Mouse (Mus musculus): ENCODE measurements around the gene Atp6v0b.
A peak's percentile ranks its signal among the peaks of the same experiment; 100 is the strongest.

Gene Atp6v0b

DNA sequence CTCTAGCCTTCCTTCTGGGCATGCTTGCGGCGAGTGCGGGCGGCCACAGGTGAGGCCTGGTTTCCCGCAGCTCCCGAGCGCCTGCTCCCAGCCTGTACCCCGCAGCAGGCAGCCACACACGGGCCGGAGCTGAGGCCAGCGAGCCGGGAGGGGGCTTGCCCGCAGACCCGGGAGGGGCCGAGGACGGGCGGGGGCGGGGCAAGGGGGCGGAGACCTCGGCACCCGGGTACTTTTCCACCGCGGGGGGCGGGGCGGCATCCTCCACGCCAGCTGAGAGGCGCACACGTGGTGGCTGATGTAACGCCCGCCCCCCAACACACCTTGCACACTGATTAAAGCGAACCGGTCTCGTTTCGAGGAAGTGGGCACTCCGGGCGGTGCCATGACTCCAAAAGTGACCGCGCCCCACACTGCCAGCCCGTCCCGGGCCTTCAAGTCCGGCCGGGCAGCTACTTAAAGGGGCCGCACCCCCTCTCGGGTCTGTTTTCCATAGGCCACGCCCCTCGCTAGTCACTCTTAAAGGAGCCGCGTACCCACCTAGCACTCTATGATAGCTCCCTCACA is 50.8 kb downstream of the Atp6v0b start:
- peak; percentile 92 to 95 for DNase-seq (ENCODE audit: low spot score in 2 of 2)

- DNase-seq (ENCODE audit: low spot score in 2 of 2), result peak; percentile 77 to 86
Observed at GRCm38 (mm10) chr4:117835531-117836111, 51.5 kb downstream of the Atp6v0b start.

- DNase-seq (ENCODE audit: low spot score in 2 of 2), result peak; percentile 76 to 89
Observed at GRCm38 (mm10) chr4:117834845-117835530, 52.1 kb downstream of the Atp6v0b start.

- peak in 1 of 2 experiments; percentile 35 for DNase-seq (ENCODE audit: low spot score in 2 of 2)
Observed at GRCm38 (mm10) chr4:117834457-117834844, 52.7 kb downstream of the Atp6v0b start, which contains the start of gene Slc6a9. Slc6a9 (plus strand) TSS chr4:117834506.

All from spleen, postnatal 10 days (tissue).